Mouse (Mus musculus) myocyte (in vitro differentiated cells): ENCODE measurements around the gene Fam43a.

Experiments
- CEBPB ChIP-seq: IDR thresholded peaks from 2 replicates; pipeline ENCODE4 v1.6.1; 2011; ENCODE audit warnings: mild to moderate bottlenecking, moderate library complexity; ENCODE audit not compliant: poor library complexity, insufficient read depth, severe bottlenecking
- E2F4 ChIP-seq: IDR thresholded peaks from one replicate; pipeline ENCODE4 v1.6.1; 2011; ENCODE audit warnings: mild to moderate bottlenecking, control low read depth, moderate library complexity; ENCODE audit not compliant: insufficient read depth
- MAX ChIP-seq: IDR thresholded peaks from one replicate; pipeline ENCODE4 v1.6.1; 2011; ENCODE audit warnings: low read depth, mild to moderate bottlenecking, control low read depth
- POLR2A ChIP-seq: IDR thresholded peaks from one replicate; pipeline ENCODE4 v1.6.1; 2011; ENCODE audit warnings: low read depth, mild to moderate bottlenecking, control low read depth, moderate library complexity; ENCODE audit not compliant: insufficient read length
- POLR2AphosphoS2 ChIP-seq: IDR thresholded peaks from one replicate; pipeline ENCODE4 v1.6.1; 2011; ENCODE audit warnings: low read depth, control low read depth; ENCODE audit not compliant: insufficient read length
- REST ChIP-seq: IDR thresholded peaks from one replicate; pipeline ENCODE4 v1.6.1; 2011; ENCODE audit warnings: mild to moderate bottlenecking, control low read depth, moderate library complexity; ENCODE audit not compliant: insufficient read depth, insufficient read length
- SRF ChIP-seq: IDR thresholded peaks from one replicate; pipeline ENCODE4 v1.6.1; 2011; ENCODE audit warnings: low read depth; ENCODE audit not compliant: control insufficient read depth, insufficient read length

- TF ChIP-seq POLR2A (no peak), REST (no peak), MAX (no peak), SRF (no peak), CEBPB (no peak), POLR2AphosphoS2 (no peak), E2F4 (no peak)
Measured at GRCm38 (mm10) chr16:30604807-30605137, 5.2 kb downstream of the Fam43a start.
